Mouse (Mus musculus): ENCODE measurements around the gene Cox20. TPM values are rescaled to one million over a fixed set of nuclear protein-coding genes. Genes with fewer than 3 reads are reported as not detected.
A peak's percentile ranks its signal among the peaks of the same experiment; 100 is the strongest.

Gene Cox20
- polyA plus RNA-seq, 1 experiment, result 26.5 TPM

- no peak for TF ChIP-seq EP300 (IDR thresholded peaks at IDR 0.05; ENCODE audit: insufficient read depth, low read depth, low read length)
- TF ChIP-seq CTCF (IDR thresholded peaks at IDR 0.05; ENCODE audit: low read depth, low read length), result no peak
- no peak for TF ChIP-seq POLR2A (IDR thresholded peaks at IDR 0.05; ENCODE audit: insufficient read depth, low read length)
- H3K27ac ChIP-seq (ENCODE audit: insufficient read depth, low read length), result no peak overlapping the region
Measured at GRCm38 (mm10) chr1:178354576-178354975, 35.6 kb downstream of the Cox20 start.

DNA sequence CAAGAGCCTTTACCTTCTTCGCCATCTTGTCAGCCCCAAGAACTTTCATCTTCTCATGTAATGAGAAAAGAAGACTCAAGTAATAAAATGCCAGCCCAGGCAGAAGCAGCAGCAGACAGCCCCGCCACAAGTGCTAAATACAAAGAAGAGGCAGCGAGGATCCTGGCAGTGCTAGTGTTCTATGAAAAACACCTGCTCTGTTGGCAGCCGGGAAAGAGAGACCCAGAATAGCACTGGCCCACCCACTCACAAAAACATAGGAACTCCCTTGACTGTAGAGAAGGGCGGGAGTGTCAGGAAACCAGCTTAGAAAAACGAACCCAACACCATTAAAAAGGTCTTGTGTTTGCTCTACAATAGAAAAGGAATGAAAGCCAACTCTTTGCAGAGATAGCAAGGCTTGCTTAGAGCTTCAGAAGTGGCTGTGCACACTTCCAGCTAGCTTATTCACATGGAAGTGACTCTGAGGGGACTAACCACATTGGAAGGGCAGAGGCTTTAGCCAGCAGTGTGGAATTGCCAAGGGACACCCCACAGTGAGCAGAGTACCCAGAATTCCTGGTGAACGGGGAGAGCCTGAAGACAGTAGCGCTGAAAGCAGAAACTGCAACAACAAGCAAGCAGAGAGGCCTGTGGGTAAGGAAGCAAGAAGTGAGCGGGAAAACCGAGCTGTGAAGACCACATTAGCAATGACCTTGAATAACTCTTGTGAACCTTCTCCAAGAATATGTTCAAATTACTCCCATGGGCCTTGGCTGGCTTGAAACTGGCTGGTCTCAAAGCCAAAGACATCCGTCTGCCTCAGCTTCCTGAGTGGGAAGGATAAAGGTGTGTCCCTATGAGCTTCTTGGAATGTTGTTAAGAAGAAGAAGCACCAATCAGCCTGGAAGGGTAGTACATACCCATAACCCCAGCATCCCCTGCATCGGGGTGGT lies 39.1 kb downstream of the Cox20 start:
- Histone ChIP-seq H3K9ac (ENCODE audit: low read depth, poor library complexity, severe bottlenecking) (no peak overlapping the region), H3K27me3 (ENCODE audit: control insufficient read depth, insufficient read depth, low read length, poor library complexity, severe bottlenecking) (no peaks in the 10 kb centered on the region), H3K36me3 (ENCODE audit: control insufficient read depth, insufficient read depth, low read length, poor library complexity, severe bottlenecking) (no peaks in the 10 kb centered on the region), H3K27ac (ENCODE audit: insufficient read depth, low read length) (peak overlapping the region; percentile 78), H3K9me3 (replicated peaks; ENCODE audit: control insufficient read depth, insufficient read depth, low read length, poor library complexity, severe bottlenecking) (no peaks in the 10 kb centered on the region), H3K4me3 (ENCODE audit: low read depth, low read length) (no peak overlapping the region), H3K4me1 (ENCODE audit: control insufficient read depth, insufficient read depth, low read length) (peaks cover 9% of the 10 kb centered on the region)
- TF ChIP-seq POLR2A (IDR thresholded peaks at IDR 0.05; ENCODE audit: insufficient read depth, low read length), result no peak
- no peak for TF ChIP-seq CTCF (IDR thresholded peaks at IDR 0.05; ENCODE audit: low read depth, low read length)
- TF ChIP-seq EP300 (IDR thresholded peaks at IDR 0.05; ENCODE audit: insufficient read depth, low read depth, low read length), result no peak

More at GRCm38 (mm10) chr1:178354576-178354975, 35.6 kb downstream of the Cox20 start:
- Histone ChIP-seq H3K36me3 (ENCODE audit: control insufficient read depth, insufficient read depth, low read length, poor library complexity, severe bottlenecking) (no peaks in the 10 kb centered on the region), H3K4me3 (ENCODE audit: low read depth, low read length) (no peak overlapping the region), H3K9me3 (replicated peaks; ENCODE audit: control insufficient read depth, insufficient read depth, low read length, poor library complexity, severe bottlenecking) (no peaks in the 10 kb centered on the region), H3K4me1 (ENCODE audit: control insufficient read depth, insufficient read depth, low read length) (peaks cover 2% of the 10 kb centered on the region), H3K9ac (ENCODE audit: low read depth, poor library complexity, severe bottlenecking) (no peak overlapping the region), H3K27me3 (ENCODE audit: control insufficient read depth, insufficient read depth, low read length, poor library complexity, severe bottlenecking) (no peaks in the 10 kb centered on the region)

DNA sequence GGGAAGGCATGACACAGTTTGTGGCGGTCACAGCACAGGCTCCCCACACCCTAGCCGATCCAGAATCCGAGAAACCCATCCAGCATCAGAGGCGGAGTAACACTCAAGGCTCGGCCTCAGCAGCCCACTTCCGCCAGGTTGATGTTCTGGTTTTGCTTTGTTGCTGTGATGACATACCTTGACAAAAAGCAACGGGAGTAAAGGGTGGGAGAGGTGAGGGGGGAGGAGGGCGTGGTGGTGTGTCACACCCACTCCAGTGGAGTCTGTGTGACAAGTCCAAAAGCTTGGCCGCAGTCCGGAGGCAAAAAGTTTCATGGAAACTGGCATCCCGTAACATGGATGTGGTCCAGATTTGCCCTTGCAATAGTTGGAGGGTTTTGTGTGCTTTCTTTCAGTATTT lies 41.3 kb downstream of the Cox20 start:
- no peak overlapping the region for H3K9ac ChIP-seq (ENCODE audit: low read depth, poor library complexity, severe bottlenecking)
- no peaks in the 10 kb centered on the region for H3K27me3 ChIP-seq (ENCODE audit: control insufficient read depth, insufficient read depth, low read length, poor library complexity, severe bottlenecking)
- TF ChIP-seq CTCF (IDR thresholded peaks at IDR 0.05; ENCODE audit: low read depth, low read length) (no peak), EP300 (IDR thresholded peaks at IDR 0.05; ENCODE audit: insufficient read depth, low read depth, low read length) (0 out of 2 replicates have a peak, but pooled peaks have one; percentile 63)
- no peaks in the 10 kb centered on the region for H3K36me3 ChIP-seq (ENCODE audit: control insufficient read depth, insufficient read depth, low read length, poor library complexity, severe bottlenecking)
- peaks cover 9% of the 10 kb centered on the region for H3K4me1 ChIP-seq (ENCODE audit: control insufficient read depth, insufficient read depth, low read length)
- H3K27ac ChIP-seq (ENCODE audit: insufficient read depth, low read length), result peak overlapping the region; percentile 35
- peak overlapping the region; percentile 6 for H3K4me3 ChIP-seq (ENCODE audit: low read depth, low read length)
- no peaks in the 10 kb centered on the region for H3K9me3 ChIP-seq (replicated peaks; ENCODE audit: control insufficient read depth, insufficient read depth, low read length, poor library complexity, severe bottlenecking)

DNA sequence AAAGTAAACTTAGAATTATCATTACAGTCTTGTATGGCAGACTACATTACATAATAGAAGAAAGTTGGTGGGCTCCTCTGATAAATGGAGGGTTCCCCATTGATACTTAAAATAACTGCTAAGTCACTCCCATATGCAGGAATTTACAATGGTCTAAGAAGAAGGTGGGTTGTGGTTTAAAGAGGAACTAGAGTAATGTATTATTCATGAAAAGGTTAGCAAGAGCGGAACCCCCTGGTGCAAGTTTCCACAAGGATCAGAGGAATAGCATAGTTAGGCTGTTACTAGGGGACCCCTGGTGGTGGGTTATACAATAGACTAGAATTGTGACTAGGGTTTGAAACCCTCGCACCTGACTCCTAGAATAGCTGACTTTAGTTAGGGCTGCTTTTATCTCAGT lies 41.8 kb downstream of the Cox20 start:
- Histone ChIP-seq H3K9me3 (replicated peaks; ENCODE audit: control insufficient read depth, insufficient read depth, low read length, poor library complexity, severe bottlenecking) (no peaks in the 10 kb centered on the region), H3K4me1 (ENCODE audit: control insufficient read depth, insufficient read depth, low read length) (peaks cover 9% of the 10 kb centered on the region), H3K36me3 (ENCODE audit: control insufficient read depth, insufficient read depth, low read length, poor library complexity, severe bottlenecking) (no peaks in the 10 kb centered on the region), H3K27ac (ENCODE audit: insufficient read depth, low read length) (no peak overlapping the region), H3K27me3 (ENCODE audit: control insufficient read depth, insufficient read depth, low read length, poor library complexity, severe bottlenecking) (no peaks in the 10 kb centered on the region), H3K9ac (ENCODE audit: low read depth, poor library complexity, severe bottlenecking) (no peak overlapping the region), H3K4me3 (ENCODE audit: low read depth, low read length) (no peak overlapping the region)
- TF ChIP-seq EP300 (IDR thresholded peaks at IDR 0.05; ENCODE audit: insufficient read depth, low read depth, low read length) (no peak), POLR2A (IDR thresholded peaks at IDR 0.05; ENCODE audit: insufficient read depth, low read length) (no peak), CTCF (IDR thresholded peaks at IDR 0.05; ENCODE audit: low read depth, low read length) (no peak)

- TF ChIP-seq CTCF (IDR thresholded peaks at IDR 0.05; ENCODE audit: low read depth, low read length), result no peak
- TF ChIP-seq EP300 (IDR thresholded peaks at IDR 0.05; ENCODE audit: insufficient read depth, low read depth, low read length), result no peak
- no peak for TF ChIP-seq POLR2A (IDR thresholded peaks at IDR 0.05; ENCODE audit: insufficient read depth, low read length)
- Histone ChIP-seq H3K9me3 (replicated peaks; ENCODE audit: control insufficient read depth, insufficient read depth, low read length, poor library complexity, severe bottlenecking) (no peaks in the 10 kb centered on the region), H3K27me3 (ENCODE audit: control insufficient read depth, insufficient read depth, low read length, poor library complexity, severe bottlenecking) (no peaks in the 10 kb centered on the region), H3K4me1 (ENCODE audit: control insufficient read depth, insufficient read depth, low read length) (peaks cover 7% of the 10 kb centered on the region), H3K27ac (ENCODE audit: insufficient read depth, low read length) (no peak overlapping the region), H3K4me3 (ENCODE audit: low read depth, low read length) (no peak overlapping the region), H3K36me3 (ENCODE audit: control insufficient read depth, insufficient read depth, low read length, poor library complexity, severe bottlenecking) (no peaks in the 10 kb centered on the region), H3K9ac (ENCODE audit: low read depth, poor library complexity, severe bottlenecking) (no peak overlapping the region)
Measured at GRCm38 (mm10) chr1:178365171-178365570, 46.2 kb downstream of the Cox20 start.

DNA sequence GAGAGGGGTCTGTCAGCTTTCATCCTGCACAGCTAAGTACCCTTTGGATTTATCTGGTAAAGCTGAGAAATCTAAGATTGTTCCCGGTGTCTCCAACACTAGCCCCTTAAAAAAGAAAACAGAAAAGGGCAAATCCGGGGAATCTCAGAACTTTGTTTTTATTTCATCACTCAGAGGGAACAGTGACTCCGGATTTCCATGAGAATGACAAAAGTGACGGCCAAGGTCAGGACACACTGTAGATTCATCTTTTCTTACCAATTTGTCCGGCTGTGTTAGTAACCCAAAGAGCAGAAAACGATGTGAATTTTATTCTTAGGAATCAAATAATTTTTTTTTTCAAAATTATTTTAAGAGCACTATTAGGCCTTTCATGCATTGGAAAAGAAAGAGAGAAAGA lies 49.2 kb downstream of the Cox20 start:
- no peaks in the 10 kb centered on the region for H3K27me3 ChIP-seq (ENCODE audit: control insufficient read depth, insufficient read depth, low read length, poor library complexity, severe bottlenecking)
- no peaks in the 10 kb centered on the region for H3K36me3 ChIP-seq (ENCODE audit: control insufficient read depth, insufficient read depth, low read length, poor library complexity, severe bottlenecking)
- H3K27ac ChIP-seq (ENCODE audit: insufficient read depth, low read length), result no peak overlapping the region
- H3K9ac ChIP-seq (ENCODE audit: low read depth, poor library complexity, severe bottlenecking), result peak overlapping the region; percentile 61
- H3K9me3 ChIP-seq (replicated peaks; ENCODE audit: control insufficient read depth, insufficient read depth, low read length, poor library complexity, severe bottlenecking), result no peaks in the 10 kb centered on the region
- H3K4me1 ChIP-seq (ENCODE audit: control insufficient read depth, insufficient read depth, low read length), result no peaks in the 10 kb centered on the region
- H3K4me3 ChIP-seq (ENCODE audit: low read depth, low read length), result no peak overlapping the region
- TF ChIP-seq POLR2A (IDR thresholded peaks at IDR 0.05; ENCODE audit: insufficient read depth, low read length) (no peak), CTCF (IDR thresholded peaks at IDR 0.05; ENCODE audit: low read depth, low read length) (no peak), EP300 (IDR thresholded peaks at IDR 0.05; ENCODE audit: insufficient read depth, low read depth, low read length) (no peak)

All from ES-Bruce4 (cell line).